Mouse (Mus musculus): ENCODE measurements around the gene Ppp1r3f.

The Ppp1r3f gene

GRCm38 (mm10) chrX:7553474-7553873 is 20.6 kb downstream of the Ppp1r3f start:
- in situ Hi-C loops (cut with MboI, MseI) = no loop called here

DNA sequence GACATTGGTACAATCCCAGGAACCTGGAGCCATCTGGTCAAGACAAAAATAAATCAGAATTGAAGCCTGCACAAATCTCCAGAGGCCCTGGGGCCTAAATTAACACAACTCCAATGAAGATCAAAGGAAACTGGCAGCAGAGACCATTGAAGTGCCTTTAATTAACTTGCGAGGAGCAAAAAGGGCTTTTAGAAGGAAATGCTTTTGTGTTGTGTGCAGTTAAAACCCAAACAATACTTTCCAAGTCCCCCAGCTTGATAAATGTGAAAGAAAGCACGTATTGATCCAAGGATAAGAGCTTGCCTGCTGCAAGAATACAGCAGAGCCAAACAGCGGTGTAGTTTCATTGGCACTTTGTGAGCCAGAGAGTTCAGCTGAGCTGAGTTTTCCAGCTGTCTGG is 49.1 kb downstream of the Ppp1r3f start:
- in situ Hi-C loops (cut with MboI, MseI) = no loop called here
